Comparison of ENCODE assay signal across 8 mouse cellular contexts in genomic region chr7:65881290-65881688, GRCm38 (mm10). TPM values are rescaled to one million over a fixed set of nuclear protein-coding genes. Genes with fewer than 3 reads are reported as not detected.
DNase-seq lines count a peak whose midpoint lies in the region; ATAC-seq lines count a peak whose summit lies in the region.

No protein-coding gene starts in this region.

- H3K9me3 ChIP-seq in kidney, embryonic 16.5 days (ENCODE audit: low read length) = no peaks in the 10 kb centered on the region
- H3K9me3 ChIP-seq in heart, embryonic 12.5 days (replicated peaks) = no peaks in the 10 kb centered on the region

- no peaks in the 10 kb centered on the region for H3K4me1 ChIP-seq in kidney, embryonic 16.5 days (ENCODE audit: insufficient read depth, low read length)
- peaks cover 24% of the 10 kb centered on the region for H3K4me1 ChIP-seq in heart, embryonic 12.5 days (replicated peaks)

- ATAC-seq in kidney, embryonic 16.5 days (ENCODE audit: low FRiP score, low TSS enrichment) = no peak
- no peak for ATAC-seq in heart, embryonic 12.5 days (ENCODE audit: insufficient number of reproducible peaks, low FRiP score)
- peak; percentile 90 for ATAC-seq in megakaryocyte progenitor cell, adult 5-6 weeks (replicated peaks; ENCODE audit: poor library complexity)

- 31% methylated on average over 12 of the region's 12 CpGs for WGBS in kidney, embryonic 16.5 days
- 37% methylated on average over 12 of the region's 12 CpGs for WGBS in heart, embryonic 12.5 days

- H3K36me3 ChIP-seq in kidney, embryonic 16.5 days (ENCODE audit: insufficient read depth, low read length) = no peaks in the 10 kb centered on the region
- no peaks in the 10 kb centered on the region for H3K36me3 ChIP-seq in heart, embryonic 12.5 days

- H3K27me3 ChIP-seq in kidney, embryonic 16.5 days (ENCODE audit: insufficient read depth, low read length) = no peaks in the 10 kb centered on the region
- H3K27me3 ChIP-seq in heart, embryonic 12.5 days (replicated peaks) = peaks cover 61% of the 10 kb centered on the region

- H3K4me3 ChIP-seq in kidney, embryonic 16.5 days (ENCODE audit: low read length) = no peak overlapping the region
- H3K4me3 ChIP-seq in heart, embryonic 12.5 days = no peak overlapping the region

- H3K27ac ChIP-seq in kidney, embryonic 16.5 days (ENCODE audit: low read length) = no peak overlapping the region
- H3K27ac ChIP-seq in heart, embryonic 12.5 days (ENCODE audit: poor library complexity, severe bottlenecking) = no peak overlapping the region

- no peak overlapping the region for H3K9ac ChIP-seq in kidney, embryonic 16.5 days (replicated peaks; ENCODE audit: low read length)
- no peak overlapping the region for H3K9ac ChIP-seq in heart, embryonic 12.5 days

- no peak for DNase-seq in kidney, adult 11 months
- peak; percentile 59 for DNase-seq in c-Kit-positive CD71-positive TER-119-negative erythroid progenitor cells, embryonic 14.5 days (ENCODE audit: low read depth)
- no peak for DNase-seq in urinary bladder, postnatal 14 days (ENCODE audit: low spot score)
- no peak for DNase-seq in left cerebral cortex, adult 9 months (ENCODE audit: low spot score in 2 of 2)
- DNase-seq in adrenal gland, adult 18-20 months (ENCODE audit: low spot score in 2 of 2) = no peak

- H3K4me2 ChIP-seq in kidney, embryonic 16.5 days (replicated peaks; ENCODE audit: low read depth, low read length) = peak overlapping the region; percentile 34
- H3K4me2 ChIP-seq in heart, embryonic 12.5 days = peak overlapping the region; percentile 37

RNA-seq across cellular contexts. Expression of gene Pcsk6, which starts 19.8 kb away (rescaled TPM):
- 1.9 and 2.0 TPM in 2 replicates for polyA plus RNA-seq in kidney, embryonic 16.5 days (2015; fragmentation: Nextera tagmentation; extraction: Ambion mirVana)
- polyA plus RNA-seq in heart, embryonic 12.5 days (2016; fragmentation: Nextera tagmentation; extraction: Ambion mirVana) = 2.7 and 3.2 TPM in 2 replicates
- total RNA-seq in megakaryocyte progenitor cell, adult 5-6 weeks (2015) = not detected in 2 replicates
- total RNA-seq in megakaryocyte progenitor cell, adult 5-6 weeks (2017) = not detected in 2 replicates
- 10 to 100 TPM; 20.1 to 32.2 TPM for total RNA-seq in adrenal gland, adult 18-20 months (2021)

Comparison
In these comparisons a context has a peak if more than half of its experiments do, and no peak if none do; other contexts are left out.
1. RNA of gene Pcsk6, which starts 19.8 kb away (total RNA-seq): 20.1 to 32.2 TPM in adrenal gland, adult 18-20 months; not detected in megakaryocyte progenitor cell, adult 5-6 weeks; every median in the first group is over 10 times any median in the second.